Mouse (Mus musculus) MEL (cell line): ENCODE data around the gene Hinfp.
A peak's percentile ranks its signal among the peaks of the same experiment; 100 is the strongest.

ENCODE experiments used
- BHLHE40 ChIP-seq: IDR thresholded peaks from 2 replicates; pipeline ENCODE4 v1.6.1; 2012; ENCODE audit warnings: low read depth, mild to moderate bottlenecking, inconsistent platforms, low read length, improper control_type of control experiment, borderline replicate concordance
- CTCF ChIP-seq, 3 experiments: IDR thresholded peaks in 2 of 3; conservative IDR thresholded peaks in 1 of 3; 2 replicates each; pipeline ENCODE4 v1.5.1; 2011 to 2012; ENCODE audit warnings: low read length in 3 of 3, low read depth in 2 of 3, mild to moderate bottlenecking in 2 of 3, improper control_type of control experiment in 1 of 3, inconsistent platforms in 1 of 3, mixed read lengths in 1 of 3, moderate library complexity in 1 of 3; ENCODE audit not compliant: control insufficient read depth in 1 of 3, insufficient read depth in 1 of 3, poor library complexity in 1 of 3, severe bottlenecking in 1 of 3
- ELF1 ChIP-seq: IDR thresholded peaks from 2 replicates; pipeline ENCODE4 v1.6.1; 2014; ENCODE audit warnings: low read depth, mild to moderate bottlenecking, inconsistent platforms, low read length, improper control_type of control experiment, moderate library complexity
- POLR2A ChIP-seq, 2 experiments: IDR thresholded peaks; 2 replicates each; pipeline ENCODE4 v1.6.1; 2011 to 2012; ENCODE audit warnings: low read length in 2 of 2, mild to moderate bottlenecking in 2 of 2, control low read depth in 1 of 2, improper control_type of control experiment in 1 of 2, low read depth in 1 of 2, moderate library complexity in 1 of 2; ENCODE audit not compliant: control insufficient read depth in 1 of 2, insufficient read depth in 1 of 2, poor library complexity in 1 of 2
- TAL1 ChIP-seq: IDR thresholded peaks from 2 replicates; pipeline ENCODE4 v1.6.1; 2012; ENCODE audit warnings: mild to moderate bottlenecking, inconsistent platforms, low read length, moderate library complexity, mixed read lengths
- USF1 ChIP-seq: IDR thresholded peaks from 2 replicates; pipeline ENCODE4 v1.6.1; 2014; ENCODE audit warnings: low read depth, mild to moderate bottlenecking, inconsistent platforms, low read length, improper control_type of control experiment, moderate library complexity
- ZNF384 ChIP-seq: IDR thresholded peaks from 2 replicates; pipeline ENCODE4 v1.6.1; 2012; ENCODE audit warnings: low read depth, mild to moderate bottlenecking, inconsistent platforms, low read length, improper control_type of control experiment

DNA sequence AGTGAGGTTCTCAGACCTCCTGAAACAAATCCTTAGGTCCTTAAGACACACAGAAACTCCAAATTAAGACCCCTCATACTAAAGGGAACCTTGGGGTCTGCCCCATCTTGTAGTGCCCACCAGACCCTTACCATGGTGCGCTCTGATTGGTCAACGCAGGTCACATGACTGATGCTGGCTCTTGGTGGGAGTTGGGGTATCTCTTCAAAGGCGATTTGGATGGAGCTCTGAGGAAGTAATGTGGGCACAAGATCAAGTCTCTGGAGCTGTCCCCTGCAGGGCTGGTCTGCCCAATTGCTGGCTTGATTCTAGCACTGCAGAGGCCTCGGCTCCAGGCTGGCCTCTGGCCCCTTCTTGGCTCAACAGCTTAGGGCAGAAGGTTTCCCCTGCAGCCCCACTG is 12.0 kb upstream of the Hinfp start:
- TF ChIP-seq CTCF (IDR thresholded peaks at IDR 0.05 in 2 of 3, conservative IDR thresholded peaks at IDR 0.05 in 1 of 3; ENCODE audit: control insufficient read depth in 1 of 3, insufficient read depth in 1 of 3, low read depth in 2 of 3, low read length in 3 of 3, poor library complexity in 1 of 3, severe bottlenecking in 1 of 3) (no peak), TAL1 (no peak), POLR2A (IDR thresholded peaks at IDR 0.05; ENCODE audit: control insufficient read depth in 1 of 2, insufficient read depth in 1 of 2, low read depth in 1 of 2, low read length in 2 of 2, poor library complexity in 1 of 2) (no peak), BHLHE40 (no peak), ELF1 (no peak), ZNF384 (no peak), USF1 (peak; percentile 73)
